Mouse (Mus musculus): ENCODE data around the gene Schip1.

- TF ChIP-seq EP300 (IDR thresholded peaks at IDR 0.05; ENCODE audit: low read depth) (no peak), CTCF (IDR thresholded peaks at IDR 0.05; ENCODE audit: low read depth) (no peak)
Observed at GRCm38 (mm10) chr3:68243239-68243638, 178.6 kb downstream of the Schip1 start.
